Mouse (Mus musculus) left cerebral cortex, adult 9 months (tissue): Measurements from ENCODE around the gene Hivep1.

Experiments
- DNase-seq, 2 experiments: peaks; one replicate each; pipeline ENCODE4 v3.0.0; 2022; ENCODE audit warnings: low spot score in 2 of 2

Hivep1 gene

DNA sequence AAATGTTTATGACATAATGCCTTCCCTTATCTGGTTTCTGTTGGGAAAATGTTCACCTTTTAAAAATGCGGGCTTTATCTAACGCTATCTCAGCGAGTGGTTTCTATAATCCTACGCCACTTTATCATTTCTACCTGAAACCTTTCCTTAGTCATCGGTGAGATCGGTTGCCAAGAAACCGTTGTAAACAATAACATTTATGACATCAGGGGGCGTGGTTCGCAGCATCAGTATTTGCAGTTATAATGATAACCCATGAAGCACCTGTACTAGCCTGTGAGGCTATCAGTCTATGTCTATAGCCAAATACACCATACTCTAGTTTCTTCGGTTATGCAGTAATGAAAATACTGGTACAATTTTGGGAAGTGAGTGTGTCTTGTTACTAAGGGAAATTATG lies 177.0 kb downstream of the Hivep1 start:
- DNase-seq = no peak

GRCm38 (mm10) chr13:42233741-42234419 lies 182.1 kb downstream of the Hivep1 start:
- no peak for DNase-seq

GRCm38 (mm10) chr13:42238520-42238919 lies 186.7 kb downstream of the Hivep1 start:
- no peak for DNase-seq

- no peak for DNase-seq
These were observed 190.3 kb downstream of the Hivep1 start for GRCm38 (mm10) chr13:42242131-42242530.
